Mouse (Mus musculus): ENCODE data around the gene Kremen2.
A peak's percentile ranks its signal among the peaks of the same experiment; 100 is the strongest.

Gene Kremen2

GRCm38 (mm10) chr17:23758801-23759200, 13.2 kb upstream of the Kremen2 start:
- DNase-seq, result no peak

GRCm38 (mm10) chr17:23757581-23757980, 11.9 kb upstream of the Kremen2 start:
- no peak for DNase-seq

- peak; percentile 26 for DNase-seq
Observed at GRCm38 (mm10) chr17:23755689-23756088, 10.1 kb upstream of the Kremen2 start.

- no peak for DNase-seq
Observed at GRCm38 (mm10) chr17:23749400-23750191, 4.0 kb upstream of the Kremen2 start.

- peak; percentile 94 for DNase-seq
Observed at GRCm38 (mm10) chr17:23748631-23749391, 3.2 kb upstream of the Kremen2 start.

GRCm38 (mm10) chr17:23748026-23748425, 2.4 kb upstream of the Kremen2 start:
- DNase-seq, result peak; percentile 41

- DNase-seq, result no peak
Observed at GRCm38 (mm10) chr17:23747471-23747870, 1.8 kb upstream of the Kremen2 start.

GRCm38 (mm10) chr17:23746767-23747166, 1.1 kb upstream of the Kremen2 start:
- DNase-seq, result peak; percentile 23

GRCm38 (mm10) chr17:23746311-23746710, 678 bp upstream of the Kremen2 start:
- DNase-seq, result peak; percentile 24

- no peak for DNase-seq
Observed at GRCm38 (mm10) chr17:23744651-23745050, 982 bp downstream of the Kremen2 start.

GRCm38 (mm10) chr17:23744076-23744475, 1.6 kb downstream of the Kremen2 start:
- peak; percentile 22 for DNase-seq

GRCm38 (mm10) chr17:23742941-23743340, 2.7 kb downstream of the Kremen2 start:
- no peak for DNase-seq

- DNase-seq, result peak; percentile 32
Observed at GRCm38 (mm10) chr17:23742210-23742793, 3.3 kb downstream of the Kremen2 start.

- no peak for DNase-seq
Observed at GRCm38 (mm10) chr17:23741359-23742209, 4.0 kb downstream of the Kremen2 start.

- DNase-seq, result peak; percentile 40
Observed at GRCm38 (mm10) chr17:23740598-23741021, 5.0 kb downstream of the Kremen2 start, which contains the start of gene Paqr4. Gene Paqr4, minus strand, starts transcription at chr17:23740867.

- peak; percentile 97 for DNase-seq
Observed at GRCm38 (mm10) chr17:23740136-23740584, 5.5 kb downstream of the Kremen2 start.

GRCm38 (mm10) chr17:23739202-23740135, 6.2 kb downstream of the Kremen2 start:
- peak; percentile 32 for DNase-seq

- no peak for DNase-seq
Observed at GRCm38 (mm10) chr17:23738836-23739201, 6.8 kb downstream of the Kremen2 start.

- DNase-seq, result peak; percentile 28
Observed at GRCm38 (mm10) chr17:23737493-23738445, 7.9 kb downstream of the Kremen2 start.

- DNase-seq, result no peak
Observed at GRCm38 (mm10) chr17:23734341-23734740, 11.3 kb downstream of the Kremen2 start.

Data from lung, postnatal 36 days (tissue).